Mouse (Mus musculus): ENCODE data around the gene Spop. TPM values are rescaled to one million over a fixed set of nuclear protein-coding genes. Genes with fewer than 3 reads are reported as not detected.

The Spop gene
- total and polyA plus RNA-seq, 2 experiments from 2014 or later, result 70.1 to 213 TPM

GRCm38 (mm10) chr11:95479458-95479857 is 65.6 kb downstream of the Spop start:
- WGBS, result 84% methylated on average over 4 of the region's 4 CpGs
- H3K27me3 ChIP-seq (ENCODE audit: insufficient read depth, low read length), result no peaks in the 10 kb centered on the region

GRCm38 (mm10) chr11:95480662-95481061 is 66.8 kb downstream of the Spop start:
- H3K9me3 ChIP-seq (ENCODE audit: low read length), result no peaks in the 10 kb centered on the region
- H3K4me3 ChIP-seq (ENCODE audit: low read depth, low read length), result no peak overlapping the region
- 94% methylated on average over 4 of the region's 4 CpGs for WGBS
- TF ChIP-seq CTCF (IDR thresholded peaks at IDR 0.05; ENCODE audit: low read depth), result no peak
- no peak for DNase-seq
- ATAC-seq, result no peak
- no peaks in the 10 kb centered on the region for H3K4me1 ChIP-seq (ENCODE audit: insufficient read depth)
- no peak overlapping the region for H3K27ac ChIP-seq (ENCODE audit: low read depth, low read length)
- H3K9ac ChIP-seq, result no peak overlapping the region
- H3K36me3 ChIP-seq (ENCODE audit: insufficient read depth), result peaks cover 14% of the 10 kb centered on the region
- H3K4me2 ChIP-seq (ENCODE audit: low read depth), result no peak overlapping the region
- no peaks in the 10 kb centered on the region for H3K27me3 ChIP-seq (ENCODE audit: insufficient read depth, low read length)

More at GRCm38 (mm10) chr11:95479458-95479857, 65.6 kb downstream of the Spop start:
- Histone ChIP-seq H3K9me3 (ENCODE audit: low read length) (no peaks in the 10 kb centered on the region), H3K36me3 (ENCODE audit: insufficient read depth) (peaks cover 14% of the 10 kb centered on the region), H3K4me3 (ENCODE audit: low read depth, low read length) (no peak overlapping the region), H3K4me1 (ENCODE audit: insufficient read depth) (no peaks in the 10 kb centered on the region), H3K27ac (ENCODE audit: low read depth, low read length) (no peak overlapping the region), H3K4me2 (ENCODE audit: low read depth) (no peak overlapping the region), H3K9ac (no peak overlapping the region)
- no peak for ATAC-seq
- DNase-seq, result no peak
- peak; percentile 36 for TF ChIP-seq CTCF (IDR thresholded peaks at IDR 0.05; ENCODE audit: low read depth)

- Histone ChIP-seq H3K27me3 (ENCODE audit: insufficient read depth, low read length) (no peaks in the 10 kb centered on the region), H3K4me2 (ENCODE audit: low read depth) (no peak overlapping the region), H3K4me1 (ENCODE audit: insufficient read depth) (no peaks in the 10 kb centered on the region), H3K36me3 (ENCODE audit: insufficient read depth) (peaks cover 41% of the 10 kb centered on the region), H3K9me3 (ENCODE audit: low read length) (no peaks in the 10 kb centered on the region), H3K9ac (no peak overlapping the region), H3K27ac (ENCODE audit: low read depth, low read length) (no peak overlapping the region), H3K4me3 (ENCODE audit: low read depth, low read length) (no peak overlapping the region)
- 95% methylated on average over 18 of the region's 18 CpGs for WGBS
- TF ChIP-seq CTCF (IDR thresholded peaks at IDR 0.05; ENCODE audit: low read depth), result no peak
- DNase-seq (no peak), ATAC-seq (no peak)
Measured at GRCm38 (mm10) chr11:95485634-95486033, 71.8 kb downstream of the Spop start.

- 100% methylated on average over 2 of the region's 2 CpGs for WGBS
- ATAC-seq, result no peak
- Histone ChIP-seq H3K9me3 (ENCODE audit: low read length) (no peaks in the 10 kb centered on the region), H3K4me3 (ENCODE audit: low read depth, low read length) (no peak overlapping the region), H3K27me3 (ENCODE audit: insufficient read depth, low read length) (no peaks in the 10 kb centered on the region), H3K4me1 (ENCODE audit: insufficient read depth) (no peaks in the 10 kb centered on the region), H3K36me3 (ENCODE audit: insufficient read depth) (peaks cover 55% of the 10 kb centered on the region), H3K27ac (ENCODE audit: low read depth, low read length) (no peak overlapping the region), H3K9ac (no peak overlapping the region), H3K4me2 (ENCODE audit: low read depth) (no peak overlapping the region)
- no peak for TF ChIP-seq CTCF (IDR thresholded peaks at IDR 0.05; ENCODE audit: low read depth)
- no peak for DNase-seq
Measured at GRCm38 (mm10) chr11:95487237-95487636, 73.4 kb downstream of the Spop start.

GRCm38 (mm10) chr11:95490104-95490503 is 76.2 kb downstream of the Spop start:
- Histone ChIP-seq H3K27ac (ENCODE audit: low read depth, low read length) (no peak overlapping the region), H3K9me3 (ENCODE audit: low read length) (no peaks in the 10 kb centered on the region), H3K4me2 (ENCODE audit: low read depth) (no peak overlapping the region), H3K36me3 (ENCODE audit: insufficient read depth) (peaks cover 51% of the 10 kb centered on the region), H3K4me1 (ENCODE audit: insufficient read depth) (no peaks in the 10 kb centered on the region), H3K4me3 (ENCODE audit: low read depth, low read length) (no peak overlapping the region), H3K27me3 (ENCODE audit: insufficient read depth, low read length) (no peaks in the 10 kb centered on the region), H3K9ac (no peak overlapping the region)
- ATAC-seq, result no peak
- TF ChIP-seq CTCF (IDR thresholded peaks at IDR 0.05; ENCODE audit: low read depth), result no peak
- 89% methylated on average over 14 of the region's 14 CpGs for WGBS
- no peak for DNase-seq

- H3K27ac ChIP-seq (ENCODE audit: low read depth, low read length), result no peak overlapping the region
- no peaks in the 10 kb centered on the region for H3K9me3 ChIP-seq (ENCODE audit: low read length)
- H3K27me3 ChIP-seq (ENCODE audit: insufficient read depth, low read length), result no peaks in the 10 kb centered on the region
- TF ChIP-seq CTCF (IDR thresholded peaks at IDR 0.05; ENCODE audit: low read depth), result no peak
- no peak overlapping the region for H3K4me2 ChIP-seq (ENCODE audit: low read depth)
- ATAC-seq, result no peak
- 56% methylated on average over 4 of the region's 4 CpGs for WGBS
- H3K4me1 ChIP-seq (ENCODE audit: insufficient read depth), result no peaks in the 10 kb centered on the region
- no peak for DNase-seq
- peaks cover 37% of the 10 kb centered on the region; the same call in 1 of the 2 replicates for H3K36me3 ChIP-seq (ENCODE audit: insufficient read depth)
- no peak overlapping the region for H3K9ac ChIP-seq
- H3K4me3 ChIP-seq (ENCODE audit: low read depth, low read length), result no peak overlapping the region
Measured at GRCm38 (mm10) chr11:95492256-95492655, 78.4 kb downstream of the Spop start.

- no peak overlapping the region for H3K27ac ChIP-seq (ENCODE audit: low read depth, low read length)
Measured at GRCm38 (mm10) chr11:95493010-95493409, 79.1 kb downstream of the Spop start.

More at GRCm38 (mm10) chr11:95493010-95493409, 79.1 kb downstream of the Spop start:
- no peak for DNase-seq
- TF ChIP-seq CTCF (IDR thresholded peaks at IDR 0.05; ENCODE audit: low read depth), result no peak
- Histone ChIP-seq H3K4me1 (ENCODE audit: insufficient read depth) (no peaks in the 10 kb centered on the region), H3K4me2 (ENCODE audit: low read depth) (no peak overlapping the region), H3K4me3 (ENCODE audit: low read depth, low read length) (no peak overlapping the region), H3K9ac (no peak overlapping the region), H3K27me3 (ENCODE audit: insufficient read depth, low read length) (no peaks in the 10 kb centered on the region), H3K9me3 (ENCODE audit: low read length) (no peaks in the 10 kb centered on the region), H3K36me3 (ENCODE audit: insufficient read depth) (peaks cover 39% of the 10 kb centered on the region; the same call in 1 of the 2 replicates)
- 61% methylated on average over 4 of the region's 4 CpGs for WGBS
- no peak for ATAC-seq

Data from forebrain, postnatal 0 days (tissue).